Mouse (Mus musculus) olfactory bulb, adult 2 months (tissue): ENCODE data around the gene Bid.

ENCODE experiments used
- CTCF ChIP-seq: fragments of 200-500 bp; IDR thresholded peaks from 2 replicates; pipeline ENCODE4 v1.5.1; 2012; ENCODE audit warnings: low read depth, mild to moderate bottlenecking, low read length, moderate library complexity; ENCODE audit not compliant: insufficient read depth
- POLR2A ChIP-seq: fragments of 200-500 bp; IDR thresholded peaks from 2 replicates; pipeline ENCODE4 v1.6.1; 2012; ENCODE audit warnings: mild to moderate bottlenecking, low read depth, low read length, moderate library complexity; ENCODE audit not compliant: insufficient read depth

DNA sequence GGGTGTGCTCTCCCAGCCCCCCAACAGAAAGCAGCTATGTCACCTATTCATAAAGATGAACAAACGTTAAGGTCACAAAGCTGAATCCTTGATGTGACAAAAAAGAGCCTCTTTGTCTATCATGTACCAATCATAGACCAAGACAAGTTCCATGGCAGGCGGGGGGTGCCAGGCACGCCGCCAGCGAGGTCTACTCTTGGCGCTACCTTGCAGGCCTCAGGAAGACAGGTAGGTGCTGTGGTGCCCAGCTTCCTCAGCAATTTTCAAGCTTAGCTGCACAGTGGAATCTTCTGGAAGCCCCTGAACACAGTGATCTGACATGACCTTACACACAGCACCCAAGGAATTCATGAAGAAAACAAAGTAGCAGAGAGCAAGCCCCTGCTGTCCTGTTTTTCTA, 10.1 kb downstream of the Bid start:
- TF ChIP-seq CTCF = no peak
- TF ChIP-seq POLR2A = no peak
